Mouse (Mus musculus) natural killer cell, adult 2 months (primary cell): ENCODE measurements around the gene Gm4353.
"Not testable (repeated sequence)": the region's sequence is repeated elsewhere in the genome, so short reads cannot be mapped to it uniquely, and the experiment has no call there.

Experiments used
- DNase-seq, 2 experiments: peaks; one replicate each; pipeline ENCODE4 v3.0.0; 2022; ENCODE audit warnings: low spot score in 2 of 2

Gene Gm4353

GRCm38 (mm10) chr7:116084366-116084765, at the start of gene Gm4353:
Gene Gm4353 (minus strand): TSS chr7:116084635.
- DNase-seq: not testable (repeated sequence)

- peak; percentile 28 to 40 for DNase-seq
Observed at GRCm38 (mm10) chr7:116132078-116132477, 47.6 kb upstream of the Gm4353 start.

GRCm38 (mm10) chr7:116131390-116131789, 47.0 kb upstream of the Gm4353 start:
- no peak for DNase-seq

GRCm38 (mm10) chr7:116129374-116129773, 44.9 kb upstream of the Gm4353 start:
- no peak for DNase-seq

GRCm38 (mm10) chr7:116128286-116128685, 43.9 kb upstream of the Gm4353 start:
- DNase-seq: no peak

GRCm38 (mm10) chr7:116127052-116127451, 42.6 kb upstream of the Gm4353 start:
- DNase-seq: no peak

GRCm38 (mm10) chr7:116125671-116126070, 41.2 kb upstream of the Gm4353 start:
- DNase-seq: no peak

- no peak for DNase-seq
Observed at GRCm38 (mm10) chr7:116124057-116124456, 39.6 kb upstream of the Gm4353 start.

GRCm38 (mm10) chr7:116123597-116123985, 39.2 kb upstream of the Gm4353 start:
- DNase-seq: no peak

- DNase-seq: no peak
Observed at GRCm38 (mm10) chr7:116122981-116123596, 38.7 kb upstream of the Gm4353 start.

- DNase-seq: no peak
Observed at GRCm38 (mm10) chr7:116121202-116121601, 36.8 kb upstream of the Gm4353 start.

- DNase-seq: no peak
Observed at GRCm38 (mm10) chr7:116120737-116121136, 36.3 kb upstream of the Gm4353 start.

GRCm38 (mm10) chr7:116119306-116119857, 34.9 kb upstream of the Gm4353 start:
- DNase-seq: no peak

- DNase-seq: no peak
Observed at GRCm38 (mm10) chr7:116115991-116116390, 31.6 kb upstream of the Gm4353 start.

GRCm38 (mm10) chr7:116115216-116115930, 30.9 kb upstream of the Gm4353 start:
- DNase-seq: no peak

- DNase-seq: no peak
Observed at GRCm38 (mm10) chr7:116111546-116111945, 27.1 kb upstream of the Gm4353 start.

GRCm38 (mm10) chr7:116110661-116111060, 26.2 kb upstream of the Gm4353 start:
- no peak for DNase-seq

GRCm38 (mm10) chr7:116103091-116103490, 18.7 kb upstream of the Gm4353 start:
- no peak for DNase-seq

GRCm38 (mm10) chr7:116099952-116100528, 15.6 kb upstream of the Gm4353 start:
- no peak for DNase-seq

- no peak for DNase-seq
Observed at GRCm38 (mm10) chr7:116093466-116093850, 9.0 kb upstream of the Gm4353 start.

- peak; percentile 95 for DNase-seq
Observed at GRCm38 (mm10) chr7:116092710-116093465, 8.5 kb upstream of the Gm4353 start.

GRCm38 (mm10) chr7:116060739-116061138, 23.7 kb downstream of the Gm4353 start:
- DNase-seq: no peak
